Mouse (Mus musculus): ENCODE measurements around the gene Ndufv3.

- TF ChIP-seq CTCF (conservative IDR thresholded peaks at IDR 0.05; ENCODE audit: insufficient read depth, insufficient read length, low read depth, low read length) = no peak
- no peak for TF ChIP-seq POLR2A (IDR thresholded peaks at IDR 0.05; ENCODE audit: low read depth, low read length)
These were observed 41.3 kb upstream of the Ndufv3 start for GRCm38 (mm10) chr17:31478606-31479005.

Data from kidney, adult 2 months (tissue).